Mouse (Mus musculus): ENCODE data around the gene Dagla.

The Dagla gene

DNA sequence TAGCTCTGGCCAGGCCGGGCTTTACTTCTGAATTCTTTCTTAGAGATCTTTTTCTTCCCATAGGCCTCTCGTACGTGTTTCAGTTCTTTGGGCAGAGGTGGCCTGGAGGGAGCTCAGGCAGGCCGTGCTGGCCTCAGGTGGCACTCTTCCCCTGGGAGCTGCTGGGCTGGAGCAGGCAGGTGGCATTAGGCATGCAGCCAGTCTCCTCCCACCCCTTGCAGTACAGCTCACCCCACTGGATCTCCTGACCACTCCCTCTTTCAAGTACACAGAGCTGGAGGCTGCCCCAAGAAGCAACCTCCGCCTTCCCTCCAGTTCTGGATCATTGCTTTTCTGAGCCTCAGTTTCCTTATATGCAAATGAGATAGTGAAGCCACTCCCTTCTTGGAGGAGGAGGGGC, 26.9 kb downstream of the Dagla start:
- DNase-seq, result no peak

DNA sequence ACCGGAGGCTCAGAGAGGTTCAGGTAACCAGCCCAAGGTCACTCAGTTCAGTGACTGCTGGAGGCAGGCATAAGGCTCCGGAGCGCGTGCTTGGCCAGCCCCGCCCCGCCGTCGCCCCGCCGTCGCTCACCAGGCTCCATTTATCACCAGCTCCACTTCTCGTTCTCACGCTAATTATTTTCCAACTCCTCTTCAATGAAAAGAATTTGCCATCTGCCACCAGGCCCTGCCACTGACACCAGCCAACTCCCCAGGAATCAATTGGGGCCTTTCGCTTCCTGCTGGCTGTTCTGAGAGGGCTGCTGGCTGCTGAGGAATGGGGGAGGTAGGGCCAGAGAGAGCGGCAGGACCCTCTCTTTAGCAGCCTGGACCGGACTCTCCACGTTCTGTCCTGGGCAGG, 27.3 kb downstream of the Dagla start:
- DNase-seq, result peak; percentile 42

DNA sequence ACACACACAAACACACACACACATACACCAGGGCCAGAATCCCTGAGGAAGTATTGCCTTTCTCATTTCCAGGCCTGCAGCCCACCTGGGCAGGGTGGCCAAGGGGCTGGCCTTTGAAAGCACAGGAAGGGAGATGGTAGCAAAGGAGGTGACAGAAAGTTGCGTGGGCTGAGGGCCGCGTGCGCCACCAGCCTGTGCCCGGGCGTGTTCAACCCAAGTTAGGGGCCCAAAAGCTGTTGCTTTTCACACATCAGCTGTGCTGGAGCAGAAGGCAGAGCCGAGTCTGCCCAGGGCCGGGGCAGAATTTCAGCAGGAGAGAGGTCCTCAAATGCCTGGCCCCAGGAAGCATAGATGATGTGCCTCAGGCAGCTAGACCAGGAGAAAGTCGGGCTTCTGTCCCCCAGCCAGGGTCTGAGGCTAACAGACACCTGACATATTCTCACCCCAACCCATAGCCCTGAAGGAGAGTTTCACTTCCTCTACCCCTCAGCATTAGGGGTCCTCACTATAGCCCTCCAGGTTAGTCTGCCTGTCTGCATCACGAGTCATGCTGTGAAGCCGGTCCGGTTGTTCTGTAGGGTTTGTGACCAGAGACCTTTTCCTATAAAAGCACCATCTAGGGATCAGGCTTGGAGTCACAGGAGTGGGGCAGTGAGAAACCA, 28.1 kb downstream of the Dagla start:
- no peak for DNase-seq

DNA sequence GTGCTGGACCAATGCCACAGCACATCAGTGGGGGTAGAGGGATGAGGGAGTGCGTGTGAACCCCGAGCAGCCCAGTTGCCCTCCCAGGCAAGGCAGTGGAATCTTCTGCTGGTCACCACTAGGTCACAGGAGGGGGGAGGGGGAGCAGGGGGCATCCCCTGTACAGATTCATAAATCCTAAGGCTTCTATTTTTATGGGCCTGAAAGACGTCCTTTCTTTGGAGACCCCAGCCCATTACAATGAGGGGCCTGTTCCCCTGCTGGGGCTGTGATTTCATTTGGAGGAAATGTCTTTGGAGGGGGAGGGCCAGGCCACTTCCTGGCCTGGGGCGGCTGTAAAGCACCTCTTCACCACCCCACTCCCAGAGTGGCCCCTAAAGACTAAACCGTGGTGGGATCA, 30.6 kb downstream of the Dagla start:
- no peak for DNase-seq

DNA sequence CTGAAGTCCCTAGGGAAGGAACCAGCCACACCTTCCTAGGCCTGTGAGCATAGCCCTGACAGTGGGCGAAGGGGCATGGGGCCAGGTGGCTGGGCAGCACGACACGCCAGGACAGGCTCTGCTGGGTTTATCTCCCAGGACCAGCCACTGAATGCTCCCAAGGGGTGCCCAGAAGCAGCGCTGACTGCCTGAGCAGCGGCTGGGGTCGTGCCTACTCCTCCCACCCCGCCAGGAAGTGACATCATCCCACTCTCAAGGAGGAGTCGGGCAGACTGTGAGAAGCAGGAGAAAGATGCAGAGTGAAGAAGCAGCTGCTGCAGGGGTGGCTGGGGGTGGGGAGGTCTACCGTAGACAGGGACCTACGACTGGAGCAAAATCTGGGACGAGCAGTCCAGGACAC, 31.9 kb downstream of the Dagla start:
- no peak for DNase-seq

DNA sequence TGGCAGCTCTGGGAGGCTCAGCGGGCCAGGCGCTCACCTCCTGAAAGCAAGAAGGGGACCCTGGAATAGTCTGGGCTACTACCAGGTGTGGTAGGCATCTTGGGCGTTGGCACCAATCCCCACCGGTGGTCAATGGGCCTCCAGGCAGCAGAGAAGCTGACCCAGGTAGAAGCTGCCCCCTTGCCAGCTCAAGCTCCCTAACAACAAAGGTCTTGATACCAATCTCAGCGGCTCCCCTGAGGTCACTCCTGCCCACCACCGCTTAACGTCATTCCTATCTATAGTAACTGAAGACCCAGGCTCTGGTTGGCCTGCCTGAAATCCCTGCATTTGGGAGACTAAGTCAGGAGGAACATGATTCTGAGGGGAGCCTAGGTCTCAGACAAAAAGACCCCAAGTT, 33.1 kb downstream of the Dagla start:
- no peak for DNase-seq

DNA sequence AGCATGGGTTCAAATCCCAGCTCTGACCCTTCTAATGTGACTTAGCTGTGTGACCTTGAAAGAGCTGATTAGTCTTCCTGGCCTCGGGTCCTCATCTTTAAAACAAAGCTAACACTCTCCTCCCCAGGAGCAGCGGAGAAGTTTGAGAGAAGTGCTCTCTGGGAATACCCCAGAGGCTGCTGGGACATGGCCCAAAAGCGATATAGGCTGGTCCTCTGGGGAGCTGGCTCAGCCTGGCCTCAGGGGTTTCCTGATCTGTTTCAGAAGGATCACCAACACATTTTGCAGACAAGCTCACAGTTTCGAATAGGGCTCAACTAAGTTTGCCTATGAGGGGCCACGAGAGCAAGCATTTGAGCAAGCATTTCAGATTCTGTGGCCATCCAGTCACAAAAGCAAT, 34.3 kb downstream of the Dagla start:
- no peak for DNase-seq

DNA sequence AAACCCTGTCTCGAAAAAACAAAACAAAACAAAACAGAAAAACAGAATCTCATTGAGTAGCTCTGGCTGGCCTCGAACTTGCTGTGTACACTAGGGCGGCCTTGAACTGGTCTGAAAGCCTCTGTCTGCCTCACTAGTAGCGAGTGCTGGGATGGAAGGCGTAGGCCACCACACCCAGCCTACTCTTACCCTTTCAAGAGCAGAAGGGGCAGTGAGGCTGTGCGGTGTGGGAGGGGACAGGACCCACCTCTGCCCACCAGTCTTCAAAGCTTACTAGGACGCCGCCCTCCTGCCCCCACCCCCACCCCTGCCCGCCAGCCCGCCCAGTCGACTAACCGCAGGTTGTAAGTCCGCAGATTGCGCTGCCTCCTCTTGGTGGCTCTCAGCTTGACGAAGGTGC, 35.8 kb downstream of the Dagla start:
- no peak for DNase-seq

DNA sequence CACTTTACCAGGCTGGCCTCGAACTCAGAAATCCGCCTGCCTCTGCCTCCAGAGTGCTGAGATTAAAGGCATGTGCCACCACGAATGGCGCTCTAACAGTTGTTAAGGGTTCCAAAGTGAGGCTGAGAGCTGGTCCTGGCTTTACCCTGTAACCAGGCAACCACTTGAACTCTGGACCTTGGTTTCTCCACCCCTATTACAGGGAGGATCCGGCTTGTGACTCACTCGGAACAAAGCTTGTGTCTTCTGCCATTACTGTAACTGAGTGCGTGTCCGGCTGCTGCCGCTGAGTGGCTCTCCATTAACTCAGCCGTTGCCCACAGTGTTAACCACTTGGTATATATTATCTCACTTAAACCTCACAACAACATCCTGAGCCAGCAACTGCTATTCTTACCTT, 36.7 kb downstream of the Dagla start:
- no peak for DNase-seq

DNA sequence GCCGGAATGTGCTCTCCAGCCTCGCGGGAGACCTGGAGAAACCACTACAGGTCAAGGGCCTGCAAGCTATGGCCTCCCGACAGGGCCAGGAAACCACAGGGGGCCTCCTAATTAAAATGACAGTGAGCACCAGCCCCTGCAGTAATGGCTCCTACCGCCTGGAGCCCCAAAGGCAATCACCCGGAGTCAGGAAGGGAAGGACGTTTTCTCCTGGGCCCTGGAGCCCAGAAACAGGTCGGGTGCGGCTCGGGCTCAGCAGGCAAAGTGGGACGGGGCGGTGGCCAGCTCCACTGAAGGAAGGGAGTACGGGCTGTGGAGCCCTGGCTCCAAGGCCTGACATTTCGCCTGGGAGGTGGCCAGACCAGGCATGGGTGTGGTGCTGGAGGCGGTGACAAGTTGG, 37.6 kb downstream of the Dagla start:
- no peak for DNase-seq

DNA sequence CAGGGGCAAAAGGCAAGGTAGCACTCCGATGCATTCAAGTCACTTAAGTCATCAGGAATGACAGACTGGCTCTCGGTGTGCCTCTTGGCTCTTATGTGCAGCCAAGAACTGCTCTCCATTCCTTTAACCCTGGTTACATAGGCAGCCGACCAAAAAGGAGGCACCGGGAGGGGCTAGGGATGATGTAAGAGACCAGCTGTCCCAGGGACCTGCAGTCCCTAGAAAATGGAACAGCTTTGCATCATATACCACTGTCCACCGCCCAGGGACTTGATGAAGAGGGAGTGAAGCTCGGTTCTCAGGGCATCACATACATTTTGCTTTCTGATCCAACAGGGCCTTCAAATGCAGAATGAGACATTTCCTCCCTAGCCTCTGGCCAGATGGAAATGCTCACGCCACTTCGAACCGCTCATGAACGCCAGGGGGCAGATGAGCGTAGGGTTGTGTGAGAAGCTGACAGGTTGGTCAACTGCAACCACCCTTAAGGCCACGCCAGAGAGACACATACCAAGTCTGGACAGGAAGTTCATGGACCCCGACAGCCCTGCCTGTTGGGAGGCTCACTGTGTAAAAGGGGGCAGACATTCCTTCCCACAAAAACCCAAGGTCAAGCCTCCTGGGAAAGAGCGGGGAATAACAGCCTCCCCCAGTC, 38.4 kb downstream of the Dagla start:
- DNase-seq, result peak; percentile 43

DNA sequence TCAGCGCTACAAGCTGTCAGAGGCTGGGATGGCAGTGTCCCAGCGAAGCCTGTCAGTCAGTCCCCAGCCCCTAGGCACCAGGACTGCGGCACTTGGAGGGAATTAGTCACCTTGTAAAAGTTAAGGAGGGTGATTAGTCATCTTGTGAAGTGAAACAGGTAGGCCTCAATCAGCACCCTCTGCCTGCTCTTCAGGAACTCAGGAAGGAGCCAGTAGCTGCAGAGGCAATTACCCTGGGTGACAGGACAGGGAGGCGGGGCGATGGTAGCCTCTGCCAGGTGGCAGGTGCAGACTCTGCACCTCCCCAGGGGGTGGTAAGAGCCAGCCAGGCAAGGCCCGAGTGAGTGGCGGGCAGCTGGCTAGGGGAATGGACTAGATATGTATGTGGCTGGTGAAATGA, 43.3 kb downstream of the Dagla start:
- no peak for DNase-seq

DNA sequence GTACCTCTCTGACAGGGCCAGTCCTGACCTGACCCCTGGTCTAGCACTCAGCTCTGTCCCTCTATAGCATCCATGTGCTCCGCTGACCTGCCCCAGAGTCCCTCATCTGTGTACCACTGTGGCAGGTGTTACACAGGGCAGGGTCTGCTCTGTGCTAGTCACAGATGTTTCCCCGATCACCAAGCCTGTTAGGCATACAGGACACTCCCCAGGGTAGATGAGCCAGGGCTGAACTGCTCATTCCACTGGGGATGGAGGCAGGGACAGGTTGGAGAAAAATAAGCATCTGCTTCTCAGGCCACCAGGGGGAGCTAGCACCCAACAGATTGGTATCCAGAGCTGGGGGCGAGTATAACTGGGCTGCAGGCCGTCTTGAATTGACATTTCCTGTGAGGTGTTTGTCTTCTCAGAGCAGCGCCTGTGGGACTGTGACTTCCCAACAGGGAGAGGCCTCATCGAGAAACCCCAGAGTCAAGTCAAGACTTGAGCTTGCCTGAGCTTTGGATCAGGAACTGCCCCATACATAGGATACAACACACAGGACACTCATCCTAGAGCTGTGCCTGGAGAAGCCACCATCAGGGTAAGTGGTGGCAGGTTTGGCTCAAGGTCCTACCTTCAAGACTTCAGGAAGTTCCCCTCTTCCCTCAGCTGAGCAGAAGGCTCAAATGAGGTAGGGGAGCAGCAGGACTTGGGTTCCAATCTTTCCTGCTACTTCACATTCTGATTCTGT, 46.2 kb downstream of the Dagla start:
- peak; percentile 62 for DNase-seq

DNA sequence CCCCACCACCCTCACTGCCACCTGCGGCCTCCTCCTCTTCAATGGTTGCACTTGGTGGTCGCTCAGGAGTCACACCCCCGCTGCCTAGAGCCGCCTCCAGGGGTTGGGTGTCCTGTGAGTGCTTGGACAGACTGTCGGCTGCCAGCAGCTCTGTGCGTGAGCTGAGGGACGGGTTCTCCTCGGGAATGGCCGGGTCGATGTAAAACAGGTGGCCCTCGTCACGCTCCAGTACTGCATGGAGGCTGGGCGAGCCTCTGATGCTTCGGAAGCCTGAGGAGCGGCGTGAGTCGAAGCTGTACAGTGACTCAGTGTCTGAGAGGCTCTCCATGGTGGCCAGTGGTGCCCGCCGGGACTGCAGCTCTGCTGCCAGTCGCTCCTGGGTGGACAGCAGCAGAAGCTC, 56.5 kb downstream of the Dagla start:
- DNase-seq, result no peak

DNA sequence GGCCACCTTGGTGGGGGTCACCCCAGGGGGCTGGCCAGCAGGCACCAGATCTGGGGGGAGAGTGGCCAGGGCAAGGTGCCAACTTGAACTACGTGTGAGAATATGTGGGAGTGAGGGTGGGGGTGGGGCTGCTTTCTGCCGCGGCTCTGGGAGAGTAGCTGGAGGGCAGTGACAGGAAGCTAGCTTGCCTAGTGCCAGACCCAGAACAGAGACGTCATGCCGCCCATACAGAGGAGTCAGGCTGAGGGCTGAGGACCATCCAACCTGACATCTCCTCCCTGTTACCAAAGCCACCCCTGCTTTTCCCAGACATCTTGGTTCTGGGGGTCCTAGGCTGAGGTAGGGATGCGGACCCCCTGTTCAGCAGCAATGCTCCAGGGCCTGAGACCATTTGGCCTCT, 57.5 kb downstream of the Dagla start:
- no peak for DNase-seq

DNA sequence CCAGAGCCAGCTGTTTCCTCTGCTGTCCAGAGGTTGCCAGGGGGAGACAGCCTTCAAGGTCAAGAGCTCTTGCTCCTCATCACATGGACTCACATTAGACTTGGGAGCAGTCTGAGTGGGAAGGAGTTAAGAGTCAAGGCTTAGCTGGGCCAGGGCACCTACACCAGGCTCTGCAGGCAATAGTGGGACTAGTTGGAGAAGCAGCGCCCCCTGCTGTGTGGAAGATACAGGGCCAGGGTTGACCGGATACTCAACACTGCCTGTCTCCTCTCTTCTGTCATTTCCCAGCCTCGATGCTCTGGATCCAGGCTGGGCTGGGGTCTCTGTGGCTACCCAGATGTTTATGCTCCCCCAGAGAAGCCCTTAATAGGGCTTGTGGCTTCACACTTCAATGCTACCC, 60.5 kb downstream of the Dagla start:
- no peak for DNase-seq

DNA sequence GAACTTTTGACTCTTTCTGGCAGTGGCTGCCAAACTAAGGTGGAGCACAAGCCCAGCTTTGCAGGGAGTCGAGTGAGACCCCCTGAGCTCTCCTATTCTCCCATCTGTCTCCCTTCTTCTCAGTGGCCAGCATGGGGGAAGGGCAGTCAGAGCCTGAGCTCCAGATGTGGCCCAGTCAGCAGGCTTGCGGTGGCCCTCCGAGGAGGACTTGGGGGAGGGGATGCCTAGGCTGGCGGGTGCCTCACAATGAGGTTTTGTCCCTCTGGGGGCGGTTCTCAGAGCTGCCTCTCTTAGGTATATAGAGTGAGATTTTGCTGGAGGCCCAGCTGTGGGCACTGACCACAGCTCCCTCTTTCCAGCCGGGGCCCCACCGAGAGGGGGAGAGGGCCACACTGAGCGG, 61.8 kb downstream of the Dagla start:
- peak; percentile 30 for DNase-seq

DNA sequence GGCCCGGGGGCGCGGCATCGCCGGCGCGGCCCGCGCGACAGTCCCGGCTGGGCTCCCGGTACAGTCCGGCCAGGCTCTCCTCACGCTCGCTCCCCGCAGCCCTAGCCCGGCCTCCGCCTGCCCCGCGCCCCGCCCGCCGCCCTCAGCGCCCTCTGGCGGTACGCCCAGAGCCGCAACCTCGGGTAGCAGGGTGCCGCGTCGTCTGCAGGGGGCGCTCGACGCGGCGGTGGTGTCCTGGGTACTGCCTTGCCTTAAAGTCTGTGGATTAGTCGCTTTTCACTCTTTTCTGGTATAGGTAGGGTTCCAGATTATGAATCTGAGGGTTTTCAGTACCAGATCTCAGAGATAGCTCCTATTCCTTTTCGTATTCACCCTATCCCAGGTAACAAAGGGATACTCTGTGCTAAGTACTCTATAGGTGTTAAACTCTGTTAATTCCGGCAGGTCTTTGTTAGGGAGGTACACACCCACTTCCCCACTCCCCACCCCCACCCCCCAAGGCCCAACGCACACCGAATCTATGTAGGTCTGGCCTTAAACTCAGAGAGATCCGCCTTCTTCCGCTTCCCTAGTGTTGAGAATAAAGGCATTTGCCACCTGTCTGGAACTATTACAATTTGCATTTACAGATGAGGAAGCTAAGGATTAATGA, 63.9 kb downstream of the Dagla start, which contains the start of gene Myrf:
Myrf (minus strand) TSS at position 95 of the 652 bp plus-strand sequence.
- peak; percentile 58 for DNase-seq

DNA sequence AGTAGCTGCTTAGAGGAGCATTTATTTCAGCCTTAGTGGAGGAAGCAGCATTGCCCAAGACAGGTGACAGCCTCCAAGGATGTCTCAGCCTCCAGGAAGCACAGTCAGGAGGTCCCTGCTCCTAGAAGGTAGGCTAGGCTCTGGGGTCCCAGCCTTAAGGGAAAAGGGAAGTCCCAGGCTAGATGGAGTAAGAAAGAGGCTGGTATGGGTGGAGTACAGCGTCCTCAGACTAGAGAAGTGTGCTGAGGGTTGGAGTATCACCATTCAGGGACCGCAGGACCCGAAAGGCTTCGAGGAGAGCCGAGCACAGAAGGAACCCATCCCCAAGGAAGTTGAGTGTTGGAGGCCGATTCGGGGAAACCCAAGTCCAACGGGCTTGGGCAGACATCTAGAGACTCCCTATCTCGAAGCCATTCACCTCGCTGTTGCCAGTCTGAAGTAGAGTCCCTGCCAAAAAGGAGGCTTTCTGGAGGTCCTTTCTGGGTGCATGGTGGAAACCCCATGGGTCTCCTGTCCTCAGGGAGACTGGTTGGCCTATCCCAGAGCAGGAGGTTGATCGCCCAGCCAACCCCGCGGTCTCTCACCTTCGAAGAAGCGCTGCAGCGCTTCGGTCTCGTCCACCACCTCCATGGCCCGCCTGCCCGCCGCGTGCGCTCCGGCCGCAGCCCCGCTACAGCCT, 64.6 kb downstream of the Dagla start:
- no peak for DNase-seq

DNA sequence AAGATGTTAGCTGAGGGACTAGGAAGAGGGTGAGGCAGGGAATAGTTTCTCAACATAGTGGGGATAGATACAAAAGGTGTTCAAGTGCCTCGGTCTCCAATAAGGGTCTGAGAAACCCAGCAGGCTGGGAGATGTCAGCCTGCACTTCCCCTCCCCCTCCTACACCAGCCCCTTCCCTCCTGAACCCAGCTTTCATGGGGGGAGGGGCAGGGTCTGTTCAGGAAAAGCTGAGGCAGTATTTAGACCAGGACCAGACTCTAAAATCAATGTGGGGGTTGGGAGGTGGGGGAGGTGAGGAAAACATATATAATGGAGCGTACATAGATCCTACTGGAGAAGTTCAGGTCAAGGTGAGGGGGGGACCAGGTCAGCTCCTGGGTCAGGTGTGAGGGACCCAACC, 65.3 kb downstream of the Dagla start:
- DNase-seq, result no peak

DNA sequence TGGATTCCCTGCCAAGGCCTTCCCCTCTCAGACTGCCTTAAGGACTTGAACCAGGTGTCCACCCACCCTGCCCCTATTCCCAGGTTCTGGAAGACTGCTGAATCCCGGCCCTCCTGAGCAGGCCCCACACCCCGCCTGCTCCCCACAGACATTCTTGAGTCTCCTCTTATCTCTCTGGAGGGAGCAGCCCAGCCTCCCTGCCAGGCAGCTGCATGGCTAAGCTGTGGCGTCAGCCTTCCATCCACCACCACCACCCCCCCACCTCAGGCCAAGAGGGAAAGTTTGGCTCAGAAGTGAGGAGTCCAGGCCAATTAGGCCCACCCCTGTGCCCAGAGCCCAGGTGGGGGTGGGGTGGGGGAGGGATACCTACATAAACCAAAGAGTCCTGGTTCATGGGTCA, 66.2 kb downstream of the Dagla start:
- no peak for DNase-seq

DNA sequence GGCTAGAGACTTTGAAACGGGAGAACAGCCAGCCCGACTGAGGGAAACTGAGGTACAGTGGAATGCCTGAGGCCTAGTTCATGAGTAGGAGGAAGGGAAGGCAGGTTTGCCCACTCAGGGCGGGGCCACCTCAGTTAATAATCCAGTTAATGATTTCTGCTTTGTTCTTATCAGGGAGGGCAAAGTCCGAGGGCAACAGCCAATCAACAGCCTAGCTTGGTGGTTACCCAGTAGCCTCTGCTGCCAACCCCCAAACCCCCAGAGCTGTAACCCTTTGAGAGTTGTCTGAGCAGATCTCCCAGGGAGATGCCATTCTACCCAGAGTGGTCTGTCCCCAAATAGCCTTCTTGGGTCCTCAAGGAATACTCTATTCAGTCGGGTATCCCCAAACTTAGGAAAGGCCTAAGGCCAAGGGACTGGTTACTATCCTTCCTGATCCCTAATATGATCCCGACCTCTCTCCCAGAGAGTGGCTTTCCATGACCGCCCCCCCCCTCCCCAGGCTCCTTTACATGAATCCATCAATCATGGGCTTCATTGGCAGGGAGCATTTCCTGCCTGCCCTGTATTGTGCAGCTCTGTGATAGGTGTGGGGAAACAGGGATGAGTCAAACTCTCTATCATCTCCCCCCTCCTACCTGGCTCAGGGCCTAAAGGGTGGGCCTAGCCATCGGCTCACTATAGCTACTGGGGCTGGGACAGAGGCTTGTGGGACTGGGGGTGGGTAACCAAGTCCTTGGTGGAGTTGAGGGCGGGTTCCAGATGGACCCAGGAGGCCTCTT, 68.7 kb downstream of the Dagla start:
- DNase-seq, result no peak
